Mouse (Mus musculus) C2C12 (cell line): ENCODE measurements around the gene 1700018G05Rik. TPM values are rescaled to one million over a fixed set of nuclear protein-coding genes. Genes with fewer than 3 reads are reported as not detected.
A peak's percentile ranks its signal among the peaks of the same experiment; 100 is the strongest.
"Not testable (repeated sequence)": the region's sequence is repeated elsewhere in the genome, so short reads cannot be mapped to it uniquely, and the experiment has no call there.

Experiments used
- H3K27me3 ChIP-seq: one replicate; pipeline ENCODE4 v1.6.1; 2011; ENCODE audit not compliant: control insufficient read depth, insufficient read depth, insufficient read length
- H3K36me3 ChIP-seq: one replicate; pipeline ENCODE4 v1.6.1; 2011; ENCODE audit not compliant: control insufficient read depth, insufficient read depth
- H3K4me3 ChIP-seq: one replicate; pipeline ENCODE4 v1.5.1; 2011; ENCODE audit warnings: mild to moderate bottlenecking, control low read depth; ENCODE audit not compliant: poor library complexity, insufficient read depth, severe bottlenecking
- H3K79me2 ChIP-seq: one replicate; pipeline ENCODE4 v1.6.1; 2011; ENCODE audit not compliant: control insufficient read depth, insufficient read depth
- H3K79me3 ChIP-seq: one replicate; pipeline ENCODE4 v1.6.1; 2011; ENCODE audit warnings: low read depth, control low read depth
- H3ac ChIP-seq: one replicate; pipeline ENCODE3; 2011; ENCODE audit warnings: low read depth; ENCODE audit not compliant: control insufficient read depth, insufficient read length
- CEBPB ChIP-seq: IDR thresholded peaks from one replicate; pipeline ENCODE4 v1.6.1; 2011; ENCODE audit warnings: low read depth, mild to moderate bottlenecking, control low read depth, moderate library complexity
- CTCF ChIP-seq: IDR thresholded peaks from one replicate; pipeline ENCODE4 v1.5.1; 2011; ENCODE audit not compliant: control insufficient read depth, insufficient read depth, insufficient read length
- FOSL1 ChIP-seq: IDR thresholded peaks from one replicate; pipeline ENCODE4 v1.8.0; 2011; ENCODE audit warnings: mild to moderate bottlenecking, low read length; ENCODE audit not compliant: poor library complexity, insufficient read depth, severe bottlenecking
- MAX ChIP-seq: IDR thresholded peaks from one replicate; pipeline ENCODE4 v1.6.1; 2011; ENCODE audit warnings: mild to moderate bottlenecking, control low read depth
- MYOD1 ChIP-seq: IDR thresholded peaks from one replicate; pipeline ENCODE4 v1.6.1; 2011; ENCODE audit warnings: low read depth; ENCODE audit not compliant: control insufficient read depth, insufficient read length
- MYOG ChIP-seq: IDR thresholded peaks from one replicate; pipeline ENCODE4 v1.6.1; 2011; ENCODE audit not compliant: control insufficient read depth, insufficient read length; ENCODE audit errors: extremely low read depth
- USF1 ChIP-seq: IDR thresholded peaks from one replicate; pipeline ENCODE4 v1.6.1; 2011; ENCODE audit warnings: low read depth, mild to moderate bottlenecking, control low read depth, moderate library complexity
- long read RNA-seq, 2 experiments: library from polyadenylated mRNA; unstranded; transcript quantifications; one replicate each; pipeline ENCODE4 v2.0.0; 2019 to 2020
- polyA plus RNA-seq: library from polyadenylated mRNA; unstranded; fragments of >200 nt; fragmentation: generic; extraction: Trizol; gene quantifications from one replicate; pipeline ENCODE4 v1.2.1, GENCODE M21; 2012; ENCODE audit warnings: missing spikeins

1700018G05Rik gene
- not detected for polyA plus RNA-seq
- long read RNA-seq, experiment 1, result 0 reads
- long read RNA-seq, experiment 2, result 0 reads

- not testable (repeated sequence) for H3K4me3 ChIP-seq, H3K27me3 ChIP-seq, H3ac ChIP-seq, H3K79me3 ChIP-seq, H3K36me3 ChIP-seq, H3K79me2 ChIP-seq
Observed at GRCm38 (mm10) chrX:102928072-102928471, at the start of gene 1700018G05Rik. Gene 1700018G05Rik, plus strand, starts transcription at chrX:102928372.

GRCm38 (mm10) chrX:102908587-102908986 lies 19.6 kb upstream of the 1700018G05Rik start, which contains the start of the genes Dmrtc1a and 1700011M02Rik:
Gene Dmrtc1a, minus strand, starts transcription at chrX:102908687.
Gene 1700011M02Rik, plus strand, starts transcription at chrX:102908905.
- H3K27me3 ChIP-seq, H3K79me2 ChIP-seq, H3K4me3 ChIP-seq, H3K79me3 ChIP-seq, H3ac ChIP-seq, H3K36me3 ChIP-seq: not testable (repeated sequence)

- not testable (repeated sequence) for H3K36me3 ChIP-seq, H3ac ChIP-seq, H3K79me3 ChIP-seq, H3K27me3 ChIP-seq, H3K79me2 ChIP-seq, H3K4me3 ChIP-seq
Observed at GRCm38 (mm10) chrX:102914823-102915222, 13.3 kb upstream of the 1700018G05Rik start.

- H3ac ChIP-seq, H3K4me3 ChIP-seq, H3K79me2 ChIP-seq, H3K36me3 ChIP-seq, H3K27me3 ChIP-seq, H3K79me3 ChIP-seq: not testable (repeated sequence)
Observed at GRCm38 (mm10) chrX:102926707-102927106, 1.5 kb upstream of the 1700018G05Rik start.

- Histone ChIP-seq H3K4me3 (no peak overlapping the region), H3ac (no peak overlapping the region), H3K79me3 (no peaks in the 10 kb centered on the region), H3K36me3 (no peaks in the 10 kb centered on the region), H3K27me3 (no peaks in the 10 kb centered on the region), H3K79me2 (no peaks in the 10 kb centered on the region)
- no peak for TF ChIP-seq MAX
- no peak for TF ChIP-seq CTCF
- TF ChIP-seq MYOD1, result no peak
- no peak for TF ChIP-seq USF1
- no peak for TF ChIP-seq FOSL1
- TF ChIP-seq MYOG, result no peak
- no peak for TF ChIP-seq CEBPB
Observed at GRCm38 (mm10) chrX:102932992-102933570, 4.9 kb downstream of the 1700018G05Rik start.

GRCm38 (mm10) chrX:102933571-102934394 lies 5.6 kb downstream of the 1700018G05Rik start:
- H3K79me3 ChIP-seq, result no peaks in the 10 kb centered on the region
- no peaks in the 10 kb centered on the region for H3K27me3 ChIP-seq
- H3K79me2 ChIP-seq, result no peaks in the 10 kb centered on the region
- H3K4me3 ChIP-seq, result no peak overlapping the region
- no peak for TF ChIP-seq CEBPB
- no peak for TF ChIP-seq MYOD1
- TF ChIP-seq CTCF, result peak; percentile 23
- H3K36me3 ChIP-seq, result no peaks in the 10 kb centered on the region
- no peak overlapping the region for H3ac ChIP-seq

- Histone ChIP-seq H3K79me2 (no peaks in the 10 kb centered on the region), H3K4me3 (no peak overlapping the region), H3K79me3 (no peaks in the 10 kb centered on the region), H3K27me3 (no peaks in the 10 kb centered on the region), H3ac (no peak overlapping the region), H3K36me3 (no peaks in the 10 kb centered on the region)
- TF ChIP-seq CTCF, result no peak
- no peak for TF ChIP-seq MYOG
- no peak for TF ChIP-seq MYOD1
- no peak for TF ChIP-seq MAX
- TF ChIP-seq CEBPB, result no peak
Observed at GRCm38 (mm10) chrX:102934395-102934764, 6.2 kb downstream of the 1700018G05Rik start.
